Mouse (Mus musculus) myocyte (in vitro differentiated cells): Measurements from ENCODE around the gene Trim17.

Source experiments
- E2F4 ChIP-seq: IDR thresholded peaks from one replicate; pipeline ENCODE4 v1.6.1; 2011; ENCODE audit warnings: mild to moderate bottlenecking, control low read depth, moderate library complexity; ENCODE audit not compliant: insufficient read depth
- MAX ChIP-seq: IDR thresholded peaks from one replicate; pipeline ENCODE4 v1.6.1; 2011; ENCODE audit warnings: low read depth, mild to moderate bottlenecking, control low read depth
- POLR2A ChIP-seq: IDR thresholded peaks from one replicate; pipeline ENCODE4 v1.6.1; 2011; ENCODE audit warnings: low read depth, mild to moderate bottlenecking, control low read depth, moderate library complexity; ENCODE audit not compliant: insufficient read length
- POLR2AphosphoS2 ChIP-seq: IDR thresholded peaks from one replicate; pipeline ENCODE4 v1.6.1; 2011; ENCODE audit warnings: low read depth, control low read depth; ENCODE audit not compliant: insufficient read length
- REST ChIP-seq: IDR thresholded peaks from one replicate; pipeline ENCODE4 v1.6.1; 2011; ENCODE audit warnings: mild to moderate bottlenecking, control low read depth, moderate library complexity; ENCODE audit not compliant: insufficient read depth, insufficient read length
- TCF3 ChIP-seq: IDR thresholded peaks from one replicate; pipeline ENCODE4 v1.6.1; 2011; ENCODE audit warnings: low read depth, control low read depth; ENCODE audit not compliant: insufficient read length
- USF1 ChIP-seq: IDR thresholded peaks from one replicate; pipeline ENCODE4 v1.6.1; 2011; ENCODE audit warnings: low read depth, mild to moderate bottlenecking, control low read depth, moderate library complexity

DNA sequence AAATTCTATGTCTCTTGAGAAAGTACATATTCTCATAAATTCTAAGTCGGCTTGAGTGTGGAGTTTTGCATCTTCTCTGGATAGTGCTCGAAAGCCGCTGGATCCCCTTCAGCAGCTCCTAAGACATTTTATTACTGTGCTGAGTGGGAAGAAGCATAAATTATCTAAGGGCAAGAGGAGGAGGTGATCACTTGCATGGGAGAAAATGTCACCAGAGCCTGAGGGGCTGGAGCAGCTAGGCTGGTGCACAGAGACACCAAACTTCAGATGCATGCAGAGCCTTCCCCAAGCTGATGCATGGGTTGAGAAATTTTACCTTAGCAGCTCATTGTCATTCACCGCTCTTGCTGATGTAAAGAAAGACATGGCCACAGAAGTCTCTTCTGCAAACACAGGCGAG is 10.3 kb upstream of the Trim17 start:
- no peak for TF ChIP-seq REST
- no peak for TF ChIP-seq POLR2A
- TF ChIP-seq POLR2AphosphoS2, result no peak
- no peak for TF ChIP-seq TCF3
- TF ChIP-seq MAX, result no peak
- TF ChIP-seq E2F4, result no peak
- TF ChIP-seq USF1, result no peak
